Mouse (Mus musculus): Measurements from ENCODE around the gene Dip2c. TPM values are rescaled to one million over a fixed set of nuclear protein-coding genes. Genes with fewer than 3 reads are reported as not detected.

The Dip2c gene
- total RNA-seq, 2 experiments from 2014 or later, result 71.6 TPM

GRCm38 (mm10) chr13:9457420-9458308, 181.3 kb downstream of the Dip2c start:
- intact Hi-C loops (cut with DNase I), result no loop called here
- no peak for DNase-seq (ENCODE audit: low spot score in 2 of 2)

GRCm38 (mm10) chr13:9464457-9464856, 188.1 kb downstream of the Dip2c start:
- no peak for DNase-seq (ENCODE audit: low spot score in 2 of 2)
- intact Hi-C loops (cut with DNase I), result no loop called here

- DNase-seq (ENCODE audit: low spot score in 2 of 2), result peak; percentile 48 to 70
- intact Hi-C loops (cut with DNase I), result loop anchor here (2.0 to 5.0 kb wide), 3 partner anchors 190 to 380 kb away; partner anchors contain the start of gene Dip2c
Observed at GRCm38 (mm10) chr13:9467216-9467615, 190.9 kb downstream of the Dip2c start.

- DNase-seq (ENCODE audit: low spot score in 2 of 2), result peak in 1 of 2 experiments; percentile 7
- intact Hi-C loops (cut with DNase I), result no loop called here
Observed at GRCm38 (mm10) chr13:9473383-9473782, 197.1 kb downstream of the Dip2c start.

- no peak for DNase-seq (ENCODE audit: low spot score in 2 of 2)
- intact Hi-C loops (cut with DNase I), result no loop called here
Observed at GRCm38 (mm10) chr13:9481722-9482121, 205.4 kb downstream of the Dip2c start.

GRCm38 (mm10) chr13:9489696-9490095, 213.4 kb downstream of the Dip2c start:
- intact Hi-C loops (cut with DNase I), result no loop called here
- DNase-seq (ENCODE audit: low spot score in 2 of 2), result no peak

- DNase-seq (ENCODE audit: low spot score in 2 of 2), result no peak
- intact Hi-C loops (cut with DNase I), result no loop called here
Observed at GRCm38 (mm10) chr13:9494726-9495125, 218.4 kb downstream of the Dip2c start.

GRCm38 (mm10) chr13:9504118-9504856, 228.0 kb downstream of the Dip2c start:
- intact Hi-C loops (cut with DNase I), result no loop called here
- DNase-seq (ENCODE audit: low spot score in 2 of 2), result no peak

- DNase-seq (ENCODE audit: low spot score in 2 of 2), result peak in 1 of 2 experiments; percentile 17
- intact Hi-C loops (cut with DNase I), result no loop called here
Observed at GRCm38 (mm10) chr13:9538556-9538955, 262.2 kb downstream of the Dip2c start.

- DNase-seq (ENCODE audit: low spot score in 2 of 2), result no peak
- intact Hi-C loops (cut with DNase I), result loop anchor here (10.0 kb wide), 1 partner anchor 363 kb away; no protein-coding TSS in a partner anchor
Observed at GRCm38 (mm10) chr13:9547698-9548344, 271.5 kb downstream of the Dip2c start.

- intact Hi-C loops (cut with DNase I), result no loop called here
- DNase-seq (ENCODE audit: low spot score in 2 of 2), result no peak
Observed at GRCm38 (mm10) chr13:9562099-9562498, 285.8 kb downstream of the Dip2c start.

- intact Hi-C loops (cut with DNase I), result no loop called here
- no peak for DNase-seq (ENCODE audit: low spot score in 2 of 2)
Observed at GRCm38 (mm10) chr13:9562921-9563320, 286.6 kb downstream of the Dip2c start.

GRCm38 (mm10) chr13:9568852-9569251, 292.5 kb downstream of the Dip2c start:
- no peak for DNase-seq (ENCODE audit: low spot score in 2 of 2)
- intact Hi-C loops (cut with DNase I), result no loop called here

- intact Hi-C loops (cut with DNase I), result no loop called here
- DNase-seq (ENCODE audit: low spot score in 2 of 2), result no peak
Observed at GRCm38 (mm10) chr13:9576686-9577085, 300.4 kb downstream of the Dip2c start.

GRCm38 (mm10) chr13:9578456-9578855, 302.1 kb downstream of the Dip2c start:
- DNase-seq (ENCODE audit: low spot score in 2 of 2), result no peak
- intact Hi-C loops (cut with DNase I), result no loop called here

- intact Hi-C loops (cut with DNase I), result no loop called here
- DNase-seq (ENCODE audit: low spot score in 2 of 2), result no peak
Observed at GRCm38 (mm10) chr13:9581821-9582220, 305.5 kb downstream of the Dip2c start.

- intact Hi-C loops (cut with DNase I), result no loop called here
- DNase-seq (ENCODE audit: low spot score in 2 of 2), result no peak
Observed at GRCm38 (mm10) chr13:9583579-9583978, 307.3 kb downstream of the Dip2c start.

- intact Hi-C loops (cut with DNase I), result no loop called here
- DNase-seq (ENCODE audit: low spot score in 2 of 2), result no peak
Observed at GRCm38 (mm10) chr13:9599334-9600096, 323.2 kb downstream of the Dip2c start.

- intact Hi-C loops (cut with DNase I), result no loop called here
- no peak for DNase-seq (ENCODE audit: low spot score in 2 of 2)
Observed at GRCm38 (mm10) chr13:9601350-9601749, 325.0 kb downstream of the Dip2c start.
